Mouse (Mus musculus) embryo, embryonic 9.5 days (tissue): ENCODE measurements at regions not wholly inside any gene's neighbourhood (a gene's known extent, or its start where the extent isn't known, plus 50 kb on each side); places are given as distances from the start of the nearest gene placed in this dataset.
A peak's percentile ranks its signal among the peaks of the same experiment; 100 is the strongest.

Experiments used
- DNase-seq: peaks from one replicate; pipeline ENCODE4 v3.0.0-alpha.2; 2017; ENCODE audit errors: extremely low spot score

DNA sequence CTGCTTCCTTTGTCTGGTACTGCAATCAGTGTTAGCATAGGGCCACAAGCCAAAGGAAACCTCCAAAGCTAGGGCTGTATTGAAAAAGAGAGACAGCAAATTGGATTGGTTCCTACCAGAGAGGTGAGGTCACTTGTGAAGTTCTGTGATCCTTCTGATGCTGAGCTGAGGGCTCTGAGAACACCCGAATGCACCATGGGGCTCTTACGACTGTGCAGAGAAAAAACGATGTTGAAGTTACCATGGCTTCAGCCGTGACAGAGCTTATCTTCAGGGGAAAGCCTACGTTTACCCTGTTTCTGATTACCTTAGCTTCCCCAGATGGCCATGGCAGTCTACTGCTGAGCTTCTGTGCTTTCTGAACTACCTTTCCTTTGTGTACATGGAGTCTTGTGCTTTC, 53.9 kb upstream of the Fmo9 start:
- DNase-seq, result no peak

DNA sequence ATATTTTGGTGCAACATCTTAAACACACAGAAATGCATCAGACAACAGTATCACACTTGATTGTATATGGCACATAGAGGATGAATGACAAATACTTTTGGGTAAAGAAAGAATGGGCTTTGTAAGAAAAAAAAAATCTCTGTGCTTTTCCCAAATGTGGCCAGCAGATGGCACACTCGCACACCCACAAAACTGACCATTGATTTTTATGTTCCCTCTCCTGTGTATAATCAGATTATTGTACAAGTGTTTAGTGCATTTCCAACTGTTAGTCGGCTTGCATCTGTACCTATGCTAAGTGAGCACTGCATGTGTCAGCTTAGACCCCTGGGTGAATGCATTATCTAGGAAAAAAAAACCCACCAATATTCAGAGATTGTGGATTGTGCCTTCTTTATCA, 56.4 kb upstream of the Fmo9 start:
- DNase-seq, result peak; percentile 31

DNA sequence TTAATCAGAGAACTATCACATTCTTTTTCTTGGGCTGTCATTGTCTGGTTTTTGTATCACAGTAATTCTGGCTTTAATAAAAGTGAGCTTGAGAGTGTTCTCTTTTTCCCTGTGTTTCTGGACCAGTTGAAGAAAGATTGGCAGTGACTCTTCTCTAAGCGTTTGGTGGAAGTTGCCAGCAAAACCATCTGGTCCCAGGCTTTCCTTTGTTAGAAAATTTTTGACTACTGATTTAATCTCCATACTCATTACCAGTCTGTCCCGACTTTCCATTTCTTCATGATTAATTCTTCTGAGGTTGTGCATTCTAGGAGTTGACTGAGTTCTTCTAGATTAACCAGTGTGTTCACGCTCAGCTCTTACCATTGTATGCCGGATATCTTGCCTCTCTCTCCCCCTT, 68.6 kb upstream of the Fmo9 start:
- no peak for DNase-seq

DNA sequence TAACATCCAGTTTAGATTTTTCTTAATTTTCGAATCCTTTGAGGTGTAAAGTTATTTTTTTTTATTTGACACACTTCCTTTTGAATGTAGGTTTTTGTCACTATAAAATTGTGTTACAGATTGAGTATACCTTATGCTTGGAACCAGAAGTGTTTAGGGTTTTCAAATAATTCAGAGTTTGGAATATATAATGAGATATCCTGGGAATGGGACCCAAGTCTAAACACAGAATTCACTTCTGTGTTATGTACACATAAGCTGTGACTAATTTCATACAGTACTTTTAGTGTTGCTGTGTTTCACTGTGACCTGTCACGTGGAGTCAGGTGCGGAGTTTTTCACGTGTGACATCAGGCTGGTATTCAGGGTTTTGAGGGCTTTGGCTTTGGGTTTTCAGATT, 69.1 kb upstream of the Fmo9 start:
- DNase-seq, result no peak

DNA sequence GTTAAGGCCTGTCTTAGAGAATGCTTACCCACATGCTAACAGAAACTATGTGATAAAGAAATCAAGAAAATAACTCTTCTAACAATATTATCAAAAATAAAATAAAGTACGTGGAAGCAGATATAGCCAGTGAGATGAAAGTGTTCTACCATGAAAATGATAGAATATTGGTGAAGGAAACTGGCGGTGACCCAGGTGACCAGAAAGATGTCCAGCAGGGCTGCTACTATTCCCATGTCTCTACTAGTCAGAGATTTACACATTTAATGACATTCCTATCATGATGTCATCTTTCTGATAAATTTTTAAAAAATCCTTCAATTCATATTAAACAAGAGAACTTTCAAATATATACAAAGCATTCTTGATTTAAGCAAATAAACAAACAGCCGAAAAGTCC, 69.8 kb upstream of the Fmo9 start:
- DNase-seq, result no peak

DNA sequence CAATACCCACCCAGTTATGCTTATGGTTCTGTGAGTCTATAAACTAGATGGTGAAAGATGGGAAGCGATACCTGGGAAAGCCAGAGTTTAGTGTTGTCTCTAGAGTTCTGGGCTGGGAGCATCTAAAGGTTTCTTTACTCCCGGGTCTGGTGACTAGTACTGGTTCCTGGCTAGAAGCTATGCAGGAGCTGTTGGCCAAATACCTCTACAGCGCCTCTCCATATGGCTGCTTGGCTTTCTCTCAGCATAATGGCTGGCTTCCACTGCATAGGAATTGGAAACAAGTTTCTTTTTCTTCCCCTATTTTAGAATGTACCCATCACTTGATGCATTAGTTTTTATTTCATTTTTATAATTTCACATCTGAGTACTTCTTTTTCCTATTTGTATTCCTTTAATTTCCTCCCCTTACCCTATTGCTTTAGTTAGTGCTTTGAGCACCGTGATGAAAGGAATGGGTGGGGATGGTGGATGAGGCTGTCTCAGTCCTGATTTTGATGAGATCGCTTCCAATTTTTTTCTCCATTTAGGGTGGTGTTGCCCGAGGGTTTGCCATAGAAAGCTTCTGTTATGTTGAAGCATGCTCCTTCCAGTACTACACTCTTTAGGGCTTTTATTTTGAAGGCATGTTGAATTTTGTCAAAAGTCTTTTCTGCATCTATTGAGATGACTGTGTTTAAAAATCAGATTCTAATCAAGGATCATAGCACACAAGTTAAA, 71.5 kb upstream of the Fmo9 start:
- no peak for DNase-seq

DNA sequence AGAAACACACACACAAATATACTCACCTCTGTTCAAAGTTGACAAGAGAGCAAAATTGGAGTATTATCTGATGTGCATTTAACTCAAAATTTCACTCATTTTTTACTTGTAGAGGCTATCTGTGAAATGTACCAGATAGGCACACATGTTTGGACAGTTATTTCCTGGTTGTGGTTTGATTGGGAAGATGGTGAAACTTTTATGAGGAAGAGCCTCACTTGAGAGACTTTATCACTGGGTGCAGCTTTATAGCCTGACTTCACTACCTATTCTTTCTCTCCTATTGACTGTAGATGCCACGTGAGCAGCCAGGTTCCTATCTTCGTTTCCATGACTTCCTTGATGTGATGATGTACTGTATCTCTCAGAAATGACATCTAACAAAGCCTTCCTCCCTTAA, 77.3 kb upstream of the Fmo9 start:
- no peak for DNase-seq

DNA sequence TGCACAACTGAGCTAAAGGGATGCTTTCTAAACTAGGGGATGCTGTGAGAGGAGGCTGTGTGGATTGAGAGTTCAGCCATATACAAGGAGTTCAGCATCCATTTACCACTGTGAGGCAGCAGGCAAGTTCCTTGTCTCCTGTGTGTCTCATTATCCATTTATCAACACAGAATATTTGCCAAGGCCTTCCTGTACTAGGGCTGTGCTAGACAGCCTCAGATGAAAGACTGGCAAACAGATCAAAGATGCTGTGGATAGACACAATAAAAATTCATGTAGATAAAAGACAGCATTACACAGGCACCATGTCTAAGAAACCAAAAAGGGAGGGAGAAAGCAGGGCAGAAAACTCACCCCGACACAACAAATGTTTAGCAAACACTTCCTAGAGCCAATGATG, 91.5 kb upstream of the Fmo9 start:
- DNase-seq, result no peak

DNA sequence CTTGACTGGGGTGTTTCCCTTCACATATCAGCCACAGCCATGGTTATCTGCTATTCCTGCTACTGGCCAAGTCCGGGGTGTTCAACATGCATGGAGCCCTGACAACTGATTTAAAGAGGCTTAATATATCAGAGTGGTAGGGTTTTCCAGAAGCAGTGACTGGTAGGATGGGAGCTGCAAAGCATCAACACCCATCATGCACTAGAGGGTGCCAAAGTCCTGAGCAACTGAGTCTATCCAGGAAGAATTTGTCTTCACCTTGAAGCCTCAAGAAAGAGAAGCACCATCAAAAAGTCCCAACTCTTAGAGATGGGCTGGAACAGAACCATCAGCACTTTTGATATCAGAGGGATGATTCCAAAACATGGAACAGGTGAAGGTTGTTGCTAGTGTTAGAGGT, 100.5 kb upstream of the Fmo9 start:
- no peak for DNase-seq

DNA sequence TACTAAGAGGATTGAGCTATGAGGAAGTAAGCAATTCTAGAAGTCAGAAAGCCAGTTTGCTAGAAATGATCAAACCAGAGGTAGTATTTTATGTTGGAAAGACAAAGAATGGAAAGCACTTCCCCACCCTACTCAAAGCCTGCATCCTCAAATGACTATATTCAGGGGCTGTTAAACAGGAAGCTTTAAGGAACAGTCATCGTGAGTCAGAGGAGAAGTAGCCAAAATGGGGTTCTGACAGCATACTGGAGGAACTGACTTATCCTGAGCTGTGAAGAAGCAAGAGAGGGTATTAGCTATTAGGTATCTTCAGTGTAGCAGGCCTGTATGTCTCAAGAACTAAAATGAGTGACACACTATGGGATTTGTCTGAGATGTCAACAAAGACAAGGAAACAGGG, 106.3 kb upstream of the Fmo9 start:
- no peak for DNase-seq

DNA sequence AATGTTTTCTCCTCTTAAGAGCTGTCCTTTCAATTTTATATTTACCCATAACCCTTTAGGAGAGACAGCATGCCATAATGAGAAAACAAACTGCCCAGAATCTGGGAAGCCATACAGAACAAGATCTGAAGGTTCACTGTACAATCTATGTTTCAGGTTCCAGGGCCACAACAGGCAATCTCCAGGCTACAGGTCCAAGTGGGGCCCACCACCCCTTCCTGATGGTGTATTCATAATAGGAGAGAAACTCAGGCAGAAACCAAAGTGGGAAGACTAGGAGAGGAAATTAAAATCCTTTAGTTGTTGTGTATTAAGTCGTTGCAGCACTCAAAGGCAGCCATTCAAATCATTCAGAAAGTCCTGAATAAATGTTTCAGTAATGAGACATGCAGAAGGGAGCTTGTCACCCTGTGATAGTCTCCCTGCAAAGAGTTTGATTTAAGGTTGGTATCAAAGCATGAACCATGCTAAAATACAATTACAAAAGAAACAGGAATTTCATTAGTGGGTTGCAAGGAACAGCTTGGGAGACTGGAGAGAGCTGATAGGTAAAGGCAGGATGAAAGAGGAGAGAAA, 107.3 kb upstream of the Fmo9 start:
- no peak for DNase-seq

DNA sequence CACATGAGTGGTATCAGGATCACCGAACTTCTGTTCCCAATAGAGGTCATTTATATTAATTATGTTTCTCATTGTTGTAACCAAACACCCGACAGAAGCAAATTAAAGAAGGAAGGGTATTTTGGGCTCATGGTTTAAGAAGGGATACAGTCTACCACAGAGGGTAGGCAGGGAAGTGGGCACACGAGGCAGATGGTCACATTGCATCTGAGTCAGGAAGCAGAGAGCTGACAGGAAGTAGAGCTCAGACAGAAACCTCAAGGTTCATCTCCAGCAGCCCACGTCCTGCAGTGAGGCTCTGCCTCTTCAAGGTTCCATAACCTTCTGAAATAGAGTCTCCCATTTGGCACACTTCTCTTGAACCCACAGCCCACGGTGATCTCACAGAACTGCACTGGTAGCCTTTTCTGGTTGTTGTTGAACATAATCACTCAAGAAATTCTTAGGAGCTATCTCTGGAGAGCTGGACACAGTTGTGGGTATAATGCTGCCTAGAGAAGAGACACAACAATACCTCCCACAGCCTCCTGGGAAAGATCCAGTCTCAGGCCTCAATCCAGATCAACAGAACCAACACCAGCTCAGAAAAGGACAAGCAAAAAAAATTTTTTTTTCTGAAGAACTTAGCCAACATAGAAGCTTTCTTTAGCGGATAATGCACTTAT, 111.5 kb upstream of the Fmo9 start:
- DNase-seq, result no peak

DNA sequence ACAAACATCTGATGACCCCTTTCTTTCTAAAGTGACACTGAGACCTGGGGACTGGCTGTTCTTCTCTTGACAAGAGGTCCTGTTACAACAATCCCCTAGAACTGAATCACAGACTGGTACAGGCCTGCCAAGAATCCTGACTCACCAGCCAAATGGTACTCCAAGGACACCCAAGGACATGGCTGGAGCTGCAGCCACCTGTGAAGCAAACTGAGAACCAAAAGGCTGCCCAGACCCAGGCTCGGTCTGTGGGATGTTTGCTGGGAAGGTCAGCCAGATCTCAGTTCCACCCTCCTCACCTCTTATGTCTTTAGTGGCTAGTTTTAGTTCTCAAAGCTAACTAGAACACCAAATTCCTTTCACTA, 112.1 kb upstream of the Fmo9 start:
- DNase-seq, result no peak

DNA sequence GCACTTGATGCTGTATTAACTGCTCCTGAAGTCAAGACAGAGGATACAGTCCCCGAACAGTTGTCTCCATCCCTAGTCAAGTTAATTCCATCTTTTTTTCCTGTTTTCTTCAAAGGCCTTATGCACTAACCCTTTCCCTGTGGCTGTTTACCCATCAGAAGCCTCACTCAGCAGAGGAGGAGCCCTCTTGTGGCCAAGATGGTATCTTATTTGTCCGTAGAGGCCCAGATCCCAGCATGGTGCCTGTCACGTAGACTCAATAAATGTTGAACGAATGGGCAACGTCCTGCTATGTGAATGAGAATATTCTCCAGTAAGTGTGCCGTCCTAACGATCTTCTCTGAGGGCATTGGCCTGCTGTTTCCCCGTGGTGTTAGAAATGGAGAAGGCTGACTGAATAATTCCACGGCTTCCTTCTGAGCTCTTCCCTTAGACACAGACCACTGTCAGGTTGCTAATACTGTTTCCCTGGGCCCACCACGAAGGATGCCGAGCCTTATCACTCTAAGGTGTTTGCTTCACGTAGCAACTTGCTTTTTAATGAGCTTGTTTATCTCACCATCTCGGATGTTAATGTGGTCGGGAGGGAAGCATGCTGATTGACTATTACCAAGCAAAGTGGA, 113.1 kb upstream of the Fmo9 start:
- DNase-seq, result peak; percentile 12

DNA sequence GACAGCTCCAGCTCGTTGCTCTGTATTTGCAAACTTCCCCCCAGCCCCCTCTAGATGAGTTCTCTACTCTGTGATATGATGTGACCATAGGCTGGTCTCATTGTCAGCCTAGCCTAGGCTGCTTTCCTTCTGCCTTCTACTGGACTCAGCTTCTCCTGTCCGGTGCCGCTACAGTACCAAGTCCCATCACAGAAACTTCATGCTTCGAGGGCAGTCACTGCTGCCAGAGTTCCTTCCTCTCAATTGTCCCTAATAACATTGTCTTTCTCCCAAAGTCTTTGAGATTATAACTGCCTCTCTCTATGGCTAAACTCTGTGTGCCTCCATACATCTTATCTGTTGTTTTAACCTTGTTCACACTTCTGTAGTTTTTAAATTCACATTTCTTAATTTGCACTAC, 114.0 kb upstream of the Fmo9 start:
- no peak for DNase-seq

DNA sequence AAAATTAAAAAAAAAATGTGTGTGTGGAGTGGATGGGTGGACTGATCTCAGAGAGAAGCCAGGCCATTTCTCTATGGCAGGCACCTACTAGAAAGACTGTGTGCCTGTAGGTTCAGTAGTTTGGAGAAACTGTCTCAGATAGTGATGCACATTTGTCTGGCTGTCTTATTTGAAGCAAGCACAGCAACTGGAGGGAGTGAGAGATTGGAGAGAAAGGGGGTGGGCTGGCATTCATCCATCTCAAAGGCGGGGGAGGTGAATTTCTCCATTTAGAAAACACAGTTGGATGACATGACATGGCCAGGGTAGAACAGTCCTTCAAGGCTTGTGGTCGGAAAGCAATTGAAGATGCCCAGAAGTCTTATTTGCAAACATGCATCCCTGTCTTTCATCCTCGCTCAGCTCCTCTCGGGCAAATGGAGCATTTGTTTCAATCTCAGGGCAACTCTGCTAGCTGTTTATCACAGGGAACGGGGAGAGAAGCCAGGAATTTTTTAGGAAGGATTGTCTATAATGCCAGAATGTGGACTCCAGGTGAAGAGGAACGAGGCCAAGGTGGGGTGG, 114.8 kb upstream of the Fmo9 start:
- DNase-seq, result no peak

DNA sequence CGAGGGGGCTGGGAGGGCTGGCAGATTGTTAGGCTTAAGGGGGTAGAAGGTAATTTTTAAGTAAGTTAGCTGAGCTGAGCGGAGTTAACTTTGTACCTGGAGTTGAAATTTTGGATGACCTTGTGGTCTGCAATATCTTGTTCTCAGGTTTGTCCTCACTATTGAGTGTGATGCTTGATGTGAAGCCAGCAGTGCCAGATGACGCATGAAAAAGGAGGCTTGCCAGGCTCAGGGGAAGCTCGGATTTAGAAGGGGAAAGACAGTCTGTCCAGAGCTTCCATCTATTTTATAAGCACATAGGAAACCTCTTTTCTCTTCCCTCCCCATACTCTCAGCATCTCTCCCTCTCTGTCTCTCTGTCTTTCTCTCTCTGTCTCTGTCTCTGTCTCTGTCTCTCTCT, 115.3 kb upstream of the Fmo9 start:
- no peak for DNase-seq

DNA sequence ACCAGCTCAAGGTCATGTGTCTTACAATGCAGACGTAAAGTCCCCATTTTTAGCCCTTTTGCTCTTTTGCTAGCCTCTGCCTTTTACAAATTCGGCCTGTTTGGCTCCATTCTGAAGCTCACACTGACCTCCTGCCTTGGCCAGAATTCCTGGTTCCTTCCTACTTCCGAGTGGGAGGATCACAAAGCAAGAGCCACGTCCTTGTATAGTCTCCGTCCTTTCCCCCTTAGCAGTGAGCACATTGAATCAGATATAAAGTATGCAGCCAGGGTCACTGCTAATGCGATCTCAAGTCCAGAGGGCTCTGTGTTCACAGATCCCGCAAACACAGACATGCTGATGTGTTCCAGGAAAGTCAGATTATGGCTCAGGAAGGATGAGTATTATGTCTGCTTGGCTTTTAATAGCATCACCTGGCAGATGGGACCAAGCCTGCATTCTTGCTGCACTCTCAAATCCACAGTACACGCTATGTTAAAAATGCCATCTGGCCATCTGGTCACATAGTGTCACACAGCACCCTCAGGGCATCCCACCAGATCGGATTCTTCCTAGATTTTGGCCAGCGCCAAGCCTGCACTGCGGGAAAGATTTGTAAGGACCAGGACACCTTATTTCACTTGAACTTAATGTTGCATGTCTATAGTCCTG, 119.4 kb upstream of the Fmo9 start:
- DNase-seq, result no peak

DNA sequence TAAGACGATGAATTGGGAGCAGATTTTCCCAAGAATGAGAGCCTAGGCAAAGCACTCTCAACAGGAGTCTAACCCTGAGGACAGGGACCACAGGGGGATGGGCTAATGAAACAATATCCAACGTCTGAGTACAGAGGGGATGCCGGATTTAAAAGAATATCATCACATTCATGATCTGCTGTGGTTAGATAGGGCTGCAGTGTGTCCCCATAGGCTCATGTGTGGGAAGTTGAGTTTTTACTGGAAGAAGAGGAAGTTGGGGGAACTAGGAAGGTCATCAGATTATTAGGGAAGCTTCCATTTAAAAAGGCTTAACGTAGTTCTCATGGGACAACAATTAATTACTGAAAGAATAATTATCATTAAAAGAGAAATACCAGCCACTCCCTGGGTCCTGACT, 120.3 kb upstream of the Fmo9 start:
- DNase-seq, result no peak

DNA sequence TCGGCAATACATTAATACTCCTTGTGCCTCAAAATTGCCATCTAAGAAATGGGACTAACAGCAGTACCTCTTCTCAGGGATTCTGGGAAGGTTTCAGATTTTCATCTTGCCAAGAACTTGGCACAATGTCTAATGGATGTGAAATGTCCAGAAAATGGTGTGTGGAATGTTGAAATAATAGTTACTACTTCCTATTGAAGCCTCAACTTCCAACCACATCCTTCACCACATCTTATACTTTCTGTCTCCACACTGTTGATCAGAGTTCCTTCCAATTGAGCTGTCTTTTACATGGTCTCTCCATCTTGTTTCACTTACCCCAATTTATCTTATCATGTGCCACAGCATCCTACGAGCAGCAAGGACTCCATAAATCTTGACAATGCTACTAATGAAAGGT, 122.3 kb upstream of the Fmo9 start:
- DNase-seq, result no peak

DNA sequence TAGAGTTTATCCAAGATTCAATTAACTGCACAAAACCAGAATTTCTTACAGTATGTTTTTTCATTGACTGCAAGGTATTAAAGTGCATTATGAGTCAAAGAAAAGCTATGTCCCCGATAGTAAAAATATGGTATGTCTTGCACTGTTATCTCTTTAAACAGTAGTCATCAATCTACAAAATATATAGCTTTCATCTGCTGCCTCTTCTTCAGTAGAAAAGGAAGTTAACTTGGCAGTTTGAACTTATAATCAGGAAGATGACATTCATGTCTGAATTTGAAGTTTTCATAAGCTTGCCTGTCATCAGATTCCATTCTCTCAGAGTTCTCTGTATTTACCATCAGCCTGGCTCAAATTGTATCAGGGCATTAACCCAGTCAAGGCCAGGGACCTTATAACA, 122.7 kb upstream of the Fmo9 start:
- no peak for DNase-seq

DNA sequence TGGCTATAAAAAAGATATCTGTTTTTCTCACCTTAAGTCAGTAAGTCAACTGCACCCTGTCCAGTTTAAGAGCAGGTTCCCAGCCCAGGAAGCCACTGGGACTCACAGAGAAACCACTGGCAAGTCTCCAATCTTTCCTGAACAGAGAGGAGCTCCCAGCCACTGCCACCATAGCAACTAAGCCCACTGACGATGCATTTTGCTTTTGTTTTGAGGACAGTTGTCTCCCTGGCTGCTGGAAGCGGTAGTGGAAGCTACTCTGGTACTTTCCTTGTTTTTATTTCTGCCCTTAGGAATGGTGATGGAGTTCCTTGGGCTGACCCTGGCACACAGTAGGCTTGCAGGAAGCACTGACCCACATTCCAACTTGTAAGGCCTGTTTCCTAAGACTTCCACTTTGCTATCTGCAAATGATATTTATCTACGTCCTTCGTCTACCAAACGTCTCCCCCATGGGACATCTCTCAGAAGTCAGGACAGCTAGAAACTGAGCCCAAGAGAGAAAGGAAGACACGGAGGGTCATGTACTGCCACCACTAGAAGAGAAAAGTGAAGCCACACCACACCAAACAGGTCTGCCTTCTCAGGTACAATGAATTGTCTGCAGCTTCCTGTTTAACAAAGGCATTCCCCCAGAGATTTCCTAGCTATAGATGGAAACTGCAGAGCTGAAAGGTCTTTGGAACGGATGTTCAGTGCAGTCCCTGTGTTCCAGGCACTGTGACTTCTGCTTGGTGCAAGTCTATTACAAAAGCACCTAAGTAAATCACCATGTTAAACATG, 125.7 kb upstream of the Fmo9 start:
- no peak for DNase-seq
